Mouse (Mus musculus) adrenal gland, postnatal 36 days (tissue): ENCODE data around the gene Tmem41b. TPM values are rescaled to one million over a fixed set of nuclear protein-coding genes. Genes with fewer than 3 reads are reported as not detected.

Experiments used
- DNase-seq, 2 experiments: peaks; one replicate each; pipeline ENCODE4 v3.0.0; 2021; ENCODE audit warnings: mixed read lengths in 1 of 2
- total RNA-seq, 2 experiments: library from RNA; stranded (reverse); gene quantifications; 2 replicates each; pipeline ENCODE4 v1.2.3; 2021

Gene Tmem41b
- total RNA-seq, 2 experiments from 2014 or later = 48.5 to 51.7 TPM

DNA sequence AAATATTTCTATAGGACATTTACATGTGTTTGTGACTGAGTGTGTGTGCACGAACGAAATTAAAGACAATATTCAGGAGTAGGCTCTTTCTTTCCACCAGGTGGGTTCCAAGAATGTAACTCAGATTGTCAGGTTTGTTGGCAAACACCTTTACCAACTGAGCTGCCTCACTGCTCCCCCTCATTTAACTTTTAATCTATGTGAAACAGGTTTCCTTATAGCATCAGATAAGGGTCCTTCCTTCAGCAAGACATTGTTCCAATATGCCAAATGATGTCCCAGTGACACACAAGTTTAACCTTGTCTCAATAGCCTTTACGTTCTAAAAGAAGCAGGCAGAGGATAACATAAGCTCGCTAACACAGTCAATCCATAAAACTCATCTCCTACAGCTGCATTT, 63.8 kb downstream of the Tmem41b start:
- DNase-seq = no peak

Other genes starting within 250 kb of the Tmem41b start
- gene Tmem9b, start 234.1 kb downstream of the Tmem41b start, total RNA-seq = 10 to 100 TPM; 43.9 to 47.2 TPM
- gene Nrip3, start 204.9 kb downstream of the Tmem41b start, total RNA-seq = 1 to 10 TPM in 1 of 2 experiments, under 1 TPM in 1; 0.63 to 1.3 TPM
- under 1 TPM; 0.26 to 0.56 TPM for gene Scube2, start 121.2 kb downstream of the Tmem41b start, total RNA-seq
- gene Dennd5a, start 26.5 kb downstream of the Tmem41b start, total RNA-seq = 100 to 1,000 TPM; 161 to 174 TPM
- gene Ipo7, start 31.3 kb upstream of the Tmem41b start, total RNA-seq = 100 to 1,000 TPM in 1 of 2 experiments, 10 to 100 TPM in 1; 86.1 to 103 TPM
- gene Zfp143, start 74.3 kb upstream of the Tmem41b start, total RNA-seq = 10 to 100 TPM; 11.1 to 13.1 TPM
- 10 to 100 TPM; 10.3 to 12.2 TPM for gene Wee1, start 135.1 kb upstream of the Tmem41b start, total RNA-seq
- gene Swap70, start 234.8 kb upstream of the Tmem41b start, total RNA-seq = 10 to 100 TPM; 16.0 to 20.4 TPM